Mouse (Mus musculus): ENCODE measurements around the gene Kdelc1. TPM values are rescaled to one million over a fixed set of nuclear protein-coding genes. Genes with fewer than 3 reads are reported as not detected.

Gene Kdelc1
- polyA plus RNA-seq, 1 experiment from 2014 or later = 29.0 TPM

GRCm38 (mm10) chr1:44063439-44063838 is 55.2 kb downstream of the Kdelc1 start:
- no peak for DNase-seq (ENCODE audit: low spot score)

- DNase-seq (ENCODE audit: low spot score) = no peak
Observed at GRCm38 (mm10) chr1:44061836-44062235, 56.8 kb downstream of the Kdelc1 start, which contains the start of gene Gm8251. Gene Gm8251, minus strand, starts transcription at chr1:44061936.

- no peak for DNase-seq (ENCODE audit: low spot score)
Observed at GRCm38 (mm10) chr1:44057805-44058204, 60.8 kb downstream of the Kdelc1 start.

Other genes with a start within 250 kb of the Kdelc1 start
- gene Tpp2, start 185.2 kb downstream of the Kdelc1 start, polyA plus RNA-seq (2015; fragmentation: Nextera tagmentation; extraction: Ambion mirVana) = 55.2 and 55.3 TPM in 2 replicates
- gene Mettl21c, start 98.8 kb downstream of the Kdelc1 start, polyA plus RNA-seq (2015; fragmentation: Nextera tagmentation; extraction: Ambion mirVana) = 0.85 and 1.1 TPM in 2 replicates
- 0.17 and 0.20 TPM in 2 replicates for gene Gm8251, start 56.9 kb downstream of the Kdelc1 start, polyA plus RNA-seq (2015; fragmentation: Nextera tagmentation; extraction: Ambion mirVana)
- gene Tex30, start 16.4 kb downstream of the Kdelc1 start, polyA plus RNA-seq (2015; fragmentation: Nextera tagmentation; extraction: Ambion mirVana) = 154 and 161 TPM in 2 replicates
- gene Bivm, start 149 bp upstream of the Kdelc1 start, polyA plus RNA-seq (2015; fragmentation: Nextera tagmentation; extraction: Ambion mirVana) = 10.1 and 10.3 TPM in 2 replicates
- gene Ercc5, start 28.9 kb upstream of the Kdelc1 start, polyA plus RNA-seq (2015; fragmentation: Nextera tagmentation; extraction: Ambion mirVana) = 13.3 TPM in 2 replicates
- not detected in 2 replicates for gene Mettl21e, start 100.2 kb upstream of the Kdelc1 start, polyA plus RNA-seq (2015; fragmentation: Nextera tagmentation; extraction: Ambion mirVana)